Mouse (Mus musculus): ENCODE results near the gene Blm.

DNA sequence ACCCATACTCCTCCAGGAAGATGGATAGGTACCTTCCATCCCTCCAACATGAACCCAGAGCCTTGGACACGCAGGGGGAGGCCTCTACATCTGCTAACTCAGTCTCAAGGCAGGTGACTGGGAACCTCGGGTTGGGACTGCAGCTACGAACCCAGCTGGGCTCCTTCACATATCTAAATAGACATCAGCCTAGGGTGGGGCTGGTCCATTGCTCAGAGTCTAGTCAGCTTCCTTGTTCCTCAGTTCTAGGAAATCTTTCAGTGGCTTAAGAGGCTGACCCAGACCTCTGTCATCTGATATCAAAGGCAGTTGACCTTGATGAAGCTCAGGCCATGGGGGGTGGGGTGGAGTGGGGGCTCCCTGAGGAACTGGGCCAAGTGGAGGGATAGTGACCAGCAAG lies 115.6 kb downstream of the Blm start:
- TF ChIP-seq CTCF (IDR thresholded peaks at IDR 0.05; ENCODE audit: low read depth) = no peak
- TF ChIP-seq EP300 (IDR thresholded peaks at IDR 0.05; ENCODE audit: low read depth) = no peak

All from heart, postnatal 0 days (tissue).